Mouse (Mus musculus): ENCODE measurements around the gene Fen1. TPM values are rescaled to one million over a fixed set of nuclear protein-coding genes. Genes with fewer than 3 reads are reported as not detected.
"Not testable (repeated sequence)": the region's sequence is repeated elsewhere in the genome, so short reads cannot be mapped to it uniquely, and the experiment has no call there.

Gene Fen1
- polyA plus RNA-seq, 1 experiment from 2014 or later, result 18.7 TPM

- 56% methylated on average over 5 of the region's 5 CpGs for WGBS
- no peaks in the 10 kb centered on the region for H3K36me3 ChIP-seq (ENCODE audit: insufficient read depth, low read length)
- H3K27ac ChIP-seq (ENCODE audit: low read length), result no peak overlapping the region
- peak; percentile 49 for ATAC-seq
- no peaks in the 10 kb centered on the region for H3K9me3 ChIP-seq (ENCODE audit: low read length)
- no peak overlapping the region for H3K9ac ChIP-seq (replicated peaks; ENCODE audit: low read depth)
- no peak overlapping the region for H3K4me2 ChIP-seq (replicated peaks; ENCODE audit: low read depth, low read length)
- no peak overlapping the region for H3K4me3 ChIP-seq (ENCODE audit: low read depth, low read length)
- TF ChIP-seq EP300 (IDR thresholded peaks at IDR 0.05), result no peak
- TF ChIP-seq CTCF (IDR thresholded peaks at IDR 0.05), result no peak
- no peaks in the 10 kb centered on the region for H3K4me1 ChIP-seq (ENCODE audit: insufficient read depth, low read depth, low read length)
- no peaks in the 10 kb centered on the region for H3K27me3 ChIP-seq (replicated peaks; ENCODE audit: insufficient read depth, low read length)
- DNase-seq (ENCODE audit: low spot score), result peak; percentile 53
Observed at GRCm38 (mm10) chr19:10173116-10173718, 30.8 kb downstream of the Fen1 start.

GRCm38 (mm10) chr19:10171846-10172245 is 32.1 kb downstream of the Fen1 start:
- Histone ChIP-seq H3K4me1 (ENCODE audit: insufficient read depth, low read depth, low read length) (no peaks in the 10 kb centered on the region), H3K27ac (ENCODE audit: low read length) (no peak overlapping the region), H3K36me3 (ENCODE audit: insufficient read depth, low read length) (no peaks in the 10 kb centered on the region), H3K27me3 (replicated peaks; ENCODE audit: insufficient read depth, low read length) (no peaks in the 10 kb centered on the region), H3K4me3 (ENCODE audit: low read depth, low read length) (no peak overlapping the region), H3K9me3 (ENCODE audit: low read length) (no peaks in the 10 kb centered on the region), H3K9ac (replicated peaks; ENCODE audit: low read depth) (no peak overlapping the region), H3K4me2 (replicated peaks; ENCODE audit: low read depth, low read length) (no peak overlapping the region)
- ATAC-seq (no peak), DNase-seq (ENCODE audit: low spot score) (no peak)
- TF ChIP-seq EP300 (IDR thresholded peaks at IDR 0.05) (no peak), CTCF (IDR thresholded peaks at IDR 0.05) (no peak)

GRCm38 (mm10) chr19:10171359-10171758 is 32.6 kb downstream of the Fen1 start:
- H3K27me3 ChIP-seq (replicated peaks; ENCODE audit: insufficient read depth, low read length), result no peaks in the 10 kb centered on the region
- no peak overlapping the region for H3K4me3 ChIP-seq (ENCODE audit: low read depth, low read length)
- 79% methylated on average over 7 of the region's 7 CpGs for WGBS
- no peak overlapping the region for H3K9ac ChIP-seq (replicated peaks; ENCODE audit: low read depth)
- no peak overlapping the region for H3K4me2 ChIP-seq (replicated peaks; ENCODE audit: low read depth, low read length)
- DNase-seq (ENCODE audit: low spot score), result no peak
- no peaks in the 10 kb centered on the region for H3K4me1 ChIP-seq (ENCODE audit: insufficient read depth, low read depth, low read length)
- TF ChIP-seq EP300 (IDR thresholded peaks at IDR 0.05), result no peak
- no peak for TF ChIP-seq CTCF (IDR thresholded peaks at IDR 0.05)
- H3K9me3 ChIP-seq (ENCODE audit: low read length), result no peaks in the 10 kb centered on the region
- no peaks in the 10 kb centered on the region for H3K36me3 ChIP-seq (ENCODE audit: insufficient read depth, low read length)
- ATAC-seq, result no peak
- H3K27ac ChIP-seq (ENCODE audit: low read length), result no peak overlapping the region

- ATAC-seq (no peak), DNase-seq (ENCODE audit: low spot score) (no peak)
- Histone ChIP-seq H3K4me2 (replicated peaks; ENCODE audit: low read depth, low read length) (no peak overlapping the region), H3K4me3 (ENCODE audit: low read depth, low read length) (no peak overlapping the region), H3K9ac (replicated peaks; ENCODE audit: low read depth) (no peak overlapping the region), H3K36me3 (ENCODE audit: insufficient read depth, low read length) (no peaks in the 10 kb centered on the region), H3K4me1 (ENCODE audit: insufficient read depth, low read depth, low read length) (no peaks in the 10 kb centered on the region), H3K27me3 (replicated peaks; ENCODE audit: insufficient read depth, low read length) (no peaks in the 10 kb centered on the region), H3K9me3 (ENCODE audit: low read length) (no peaks in the 10 kb centered on the region), H3K27ac (ENCODE audit: low read length) (no peak overlapping the region)
- WGBS, result 40% methylated on average over 1 of the region's 1 CpGs
- TF ChIP-seq EP300 (IDR thresholded peaks at IDR 0.05) (no peak), CTCF (IDR thresholded peaks at IDR 0.05) (no peak)
Observed at GRCm38 (mm10) chr19:10170466-10170865, 33.5 kb downstream of the Fen1 start.

- H3K9ac ChIP-seq (replicated peaks; ENCODE audit: low read depth); H3K9me3 ChIP-seq (ENCODE audit: low read length); H3K4me1 ChIP-seq (ENCODE audit: insufficient read depth, low read depth, low read length); H3K4me3 ChIP-seq (ENCODE audit: low read depth, low read length); H3K27ac ChIP-seq (ENCODE audit: low read length); H3K27me3 ChIP-seq (replicated peaks; ENCODE audit: insufficient read depth, low read length); DNase-seq (ENCODE audit: low spot score); H3K4me2 ChIP-seq (replicated peaks; ENCODE audit: low read depth, low read length); ATAC-seq; H3K36me3 ChIP-seq (ENCODE audit: insufficient read depth, low read length): not testable (repeated sequence)
- WGBS, result 94% methylated on average over 3 of the region's 3 CpGs
Observed at GRCm38 (mm10) chr19:10169692-10170330, 34.2 kb downstream of the Fen1 start.

GRCm38 (mm10) chr19:10169179-10169578 is 34.8 kb downstream of the Fen1 start:
- Histone ChIP-seq H3K27me3 (replicated peaks; ENCODE audit: insufficient read depth, low read length) (no peaks in the 10 kb centered on the region), H3K9ac (replicated peaks; ENCODE audit: low read depth) (no peak overlapping the region), H3K9me3 (ENCODE audit: low read length) (no peaks in the 10 kb centered on the region), H3K4me1 (ENCODE audit: insufficient read depth, low read depth, low read length) (no peaks in the 10 kb centered on the region), H3K4me3 (ENCODE audit: low read depth, low read length) (no peak overlapping the region), H3K4me2 (replicated peaks; ENCODE audit: low read depth, low read length) (no peak overlapping the region), H3K27ac (ENCODE audit: low read length) (no peak overlapping the region), H3K36me3 (ENCODE audit: insufficient read depth, low read length) (no peaks in the 10 kb centered on the region)
- TF ChIP-seq CTCF (IDR thresholded peaks at IDR 0.05), result no peak
- TF ChIP-seq EP300 (IDR thresholded peaks at IDR 0.05), result no peak
- no peak for DNase-seq (ENCODE audit: low spot score)
- ATAC-seq, result no peak
